Mouse (Mus musculus) hindlimb bud, embryonic 11.5 days (tissue): ENCODE measurements around the gene Grtp1.
A peak's percentile ranks its signal among the peaks of the same experiment; 100 is the strongest.

Experiments
- DNase-seq: peaks from one replicate; pipeline ENCODE4 v3.0.0-alpha.2; 2012; ENCODE audit warnings: low read depth, low spot score; ENCODE audit errors: extremely low spot score

Grtp1 gene

DNA sequence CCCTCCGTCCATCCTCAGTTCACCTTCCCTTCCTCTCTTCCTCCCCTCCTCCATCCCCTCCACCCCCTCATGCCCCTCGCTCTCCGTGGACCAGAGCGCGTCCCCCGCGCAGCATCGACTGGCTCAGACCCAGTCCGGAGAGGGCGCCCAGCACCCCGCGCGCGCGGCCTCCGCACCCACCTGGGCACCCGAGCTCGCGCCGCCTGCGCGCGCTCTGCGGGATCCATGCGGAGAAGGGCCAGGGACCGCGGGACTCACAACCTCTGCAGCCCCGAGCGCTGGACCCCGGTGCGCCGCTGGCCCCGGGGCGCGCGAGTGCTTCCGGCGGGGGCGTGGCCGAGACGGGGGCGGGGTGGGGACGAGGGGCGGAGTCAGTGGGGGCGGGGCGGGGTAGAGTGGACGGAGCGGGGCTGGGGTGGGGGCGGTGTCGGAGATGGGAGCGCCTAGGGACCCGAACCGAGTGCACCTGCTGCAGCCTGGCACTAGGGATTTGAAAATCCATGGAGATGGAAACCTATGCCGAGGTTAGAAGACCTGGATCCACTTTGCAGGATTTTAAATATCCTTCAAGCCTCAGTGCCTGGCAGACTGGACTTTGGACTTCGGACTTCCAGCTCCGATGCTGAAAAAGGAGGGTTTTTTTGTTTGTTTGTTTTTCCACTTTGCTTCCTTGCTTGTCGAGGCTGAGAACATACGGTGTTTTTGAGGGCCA is at the start of gene Grtp1:
Grtp1 (minus strand) TSS at position 320 of the 712 bp plus-strand sequence.
- DNase-seq, result no peak

DNA sequence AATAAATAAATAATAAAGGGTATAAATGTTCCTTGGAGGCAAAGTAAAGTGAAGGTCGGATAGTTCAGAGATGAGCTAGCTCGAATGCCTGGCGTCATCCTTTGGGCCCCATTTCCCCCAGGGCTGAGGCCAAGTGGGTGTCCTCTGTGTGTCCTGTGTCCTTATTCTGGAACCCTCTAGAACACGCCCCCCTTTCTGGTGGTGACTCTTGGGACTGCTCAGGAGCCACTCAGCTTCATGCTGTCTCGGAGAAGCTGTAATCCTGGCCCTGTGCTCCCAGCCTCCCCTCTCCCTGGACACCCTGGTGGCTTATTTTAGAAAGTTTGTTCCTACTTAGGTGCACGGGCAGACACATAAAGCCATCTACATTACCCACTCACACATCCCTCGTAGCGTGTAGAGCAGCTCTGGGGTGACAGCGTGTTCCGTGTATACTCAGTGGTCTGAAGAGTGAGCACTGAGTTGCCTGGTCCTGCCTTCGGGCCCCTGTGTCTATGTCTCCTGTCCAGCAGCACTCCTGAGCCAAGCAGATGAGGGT is 44.0 kb upstream of the Grtp1 start:
- DNase-seq, result no peak

- no peak for DNase-seq
These were observed 42.8 kb upstream of the Grtp1 start for GRCm38 (mm10) chr8:13242985-13243870.

DNA sequence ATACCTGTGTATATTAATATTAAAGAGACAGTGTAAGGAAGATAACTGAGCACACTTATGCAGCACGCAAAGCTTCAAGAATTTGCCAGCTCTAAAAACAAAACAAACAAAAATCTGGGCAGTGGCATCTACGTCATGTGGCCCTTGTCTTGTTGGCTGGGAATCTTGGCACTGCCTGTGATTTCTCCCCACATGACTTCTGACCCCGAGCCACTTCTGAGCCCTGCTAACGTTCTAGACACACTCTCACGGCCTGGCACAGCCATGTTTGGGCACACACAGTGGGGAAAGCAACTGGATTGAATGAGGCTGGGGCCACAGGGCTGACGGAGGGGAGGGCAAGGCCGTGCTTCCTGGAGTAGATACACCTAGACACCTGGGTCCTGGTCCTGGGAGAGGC is 40.3 kb upstream of the Grtp1 start:
- no peak for DNase-seq

GRCm38 (mm10) chr8:13240055-13240454 is 39.6 kb upstream of the Grtp1 start:
- DNase-seq, result no peak

DNA sequence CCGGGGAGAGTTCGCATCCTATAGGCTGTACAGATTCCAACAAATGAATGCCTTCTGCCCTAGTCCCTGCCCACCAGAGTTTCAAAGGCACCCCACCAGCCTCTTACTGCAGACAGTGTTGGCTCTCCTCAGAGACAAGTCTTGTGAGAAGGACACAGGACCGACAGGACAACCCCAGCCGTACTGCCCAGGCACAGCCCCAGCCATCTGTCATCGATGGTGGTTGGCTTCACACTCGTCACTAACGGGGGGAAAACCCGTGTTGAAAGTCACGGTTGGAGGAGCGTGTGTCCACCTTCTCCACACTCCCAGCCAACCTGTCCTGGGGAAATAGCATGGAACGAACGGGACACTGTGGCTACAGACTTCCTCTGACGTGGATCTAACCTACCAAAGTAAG is 34.4 kb upstream of the Grtp1 start:
- no peak for DNase-seq

GRCm38 (mm10) chr8:13230471-13230870 is 30.1 kb upstream of the Grtp1 start:
- no peak for DNase-seq

DNA sequence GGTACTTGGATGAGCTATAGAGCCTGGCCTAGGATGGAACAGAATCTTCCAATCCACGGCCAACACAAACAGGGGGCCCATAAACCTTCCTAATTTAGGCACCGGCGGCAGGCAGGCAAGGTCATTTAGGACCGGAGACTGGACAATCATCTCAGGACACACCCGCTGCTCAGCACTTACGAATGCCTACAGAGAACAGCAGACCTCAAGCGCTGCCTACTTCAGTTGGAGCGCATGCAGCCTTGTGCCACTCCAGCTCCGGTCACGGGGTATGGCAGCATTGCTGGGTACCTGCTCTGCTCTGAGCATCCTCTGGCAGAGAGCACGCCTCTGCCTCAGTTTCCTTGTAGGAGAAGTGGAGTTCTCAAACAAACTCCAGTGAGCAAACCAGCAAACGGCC is 29.4 kb upstream of the Grtp1 start:
- DNase-seq, result no peak

- no peak for DNase-seq
These were observed 28.6 kb upstream of the Grtp1 start for GRCm38 (mm10) chr8:13228923-13229610.

DNA sequence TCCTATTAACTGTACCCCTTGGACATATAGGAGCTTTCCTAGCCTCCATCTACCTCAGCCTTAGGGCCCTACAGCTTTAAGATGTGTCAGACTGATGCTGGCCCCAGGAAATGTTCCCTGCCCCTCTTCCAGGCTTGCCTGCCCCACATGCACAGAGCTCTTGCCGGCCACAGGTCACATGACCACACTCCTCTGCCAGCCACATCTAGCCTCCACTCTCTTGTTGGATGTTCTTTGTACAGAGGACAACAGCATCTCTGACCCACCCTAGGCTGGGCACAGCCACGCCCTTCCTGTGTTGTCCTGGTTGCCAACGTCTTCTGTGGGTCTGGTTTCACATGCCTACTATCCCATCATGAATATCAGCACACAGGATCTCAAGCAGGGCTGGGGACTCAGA is 26.8 kb upstream of the Grtp1 start:
- no peak for DNase-seq

DNA sequence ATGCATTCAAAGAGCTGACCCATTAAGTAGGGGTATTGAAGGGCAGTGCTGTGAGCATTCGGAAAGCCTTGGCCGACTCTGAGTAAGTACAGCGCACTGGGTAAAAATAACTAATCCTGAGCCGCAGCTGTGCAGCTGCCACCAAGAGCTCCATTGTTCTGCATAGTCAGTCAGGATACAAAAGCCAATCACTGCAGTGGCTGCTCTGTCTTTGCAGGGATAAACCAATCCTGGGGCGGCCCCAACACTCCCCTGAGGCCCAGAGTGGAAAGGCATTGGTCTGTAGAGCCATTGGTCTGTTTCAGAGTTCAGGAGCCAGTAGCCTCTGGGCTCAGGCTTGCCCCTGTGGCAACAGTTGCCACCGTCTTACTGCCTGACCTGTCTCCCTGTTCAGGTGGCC is 25.9 kb upstream of the Grtp1 start:
- DNase-seq, result no peak

DNA sequence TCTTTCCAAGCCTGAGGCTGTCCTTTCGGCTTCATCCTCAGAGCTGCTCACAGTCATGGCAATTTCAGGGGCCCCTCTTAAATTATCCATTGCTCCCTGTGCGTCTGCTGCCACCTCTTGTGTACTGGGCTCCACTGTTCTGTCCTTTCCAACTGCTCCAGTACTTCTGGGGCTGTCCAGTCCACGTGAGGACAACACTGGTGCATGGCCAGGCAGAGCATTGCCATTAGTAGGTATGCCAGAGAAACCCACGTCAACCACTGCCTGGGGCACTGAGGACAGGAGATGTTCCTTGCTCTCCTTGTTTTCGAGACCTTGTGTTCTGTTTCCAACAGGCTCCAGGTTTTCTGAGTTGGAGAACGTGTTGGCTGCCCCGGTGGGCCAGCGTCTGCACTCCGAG is 24.0 kb upstream of the Grtp1 start:
- DNase-seq, result no peak

DNA sequence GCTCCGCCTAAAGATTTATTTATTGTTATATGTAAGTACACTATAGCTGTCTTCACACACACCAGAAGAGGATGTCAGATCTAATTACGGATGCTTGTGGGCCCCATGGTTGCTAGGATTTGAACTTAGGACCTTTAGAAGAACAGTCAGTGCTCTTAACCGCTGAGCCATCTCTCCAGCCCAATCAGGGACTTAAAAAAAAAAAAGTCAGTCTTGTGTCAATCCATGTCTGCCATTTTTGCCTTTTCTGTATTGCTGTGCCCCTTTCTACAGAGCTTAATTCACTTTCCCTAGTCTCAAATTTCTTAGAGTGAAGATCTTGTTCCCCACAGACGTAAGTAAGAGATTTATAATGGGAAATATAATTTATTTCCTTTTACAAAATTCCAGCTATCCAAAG is 18.0 kb upstream of the Grtp1 start:
- DNase-seq, result no peak

- DNase-seq, result no peak
These were observed 17.6 kb upstream of the Grtp1 start for GRCm38 (mm10) chr8:13217986-13218385.

DNA sequence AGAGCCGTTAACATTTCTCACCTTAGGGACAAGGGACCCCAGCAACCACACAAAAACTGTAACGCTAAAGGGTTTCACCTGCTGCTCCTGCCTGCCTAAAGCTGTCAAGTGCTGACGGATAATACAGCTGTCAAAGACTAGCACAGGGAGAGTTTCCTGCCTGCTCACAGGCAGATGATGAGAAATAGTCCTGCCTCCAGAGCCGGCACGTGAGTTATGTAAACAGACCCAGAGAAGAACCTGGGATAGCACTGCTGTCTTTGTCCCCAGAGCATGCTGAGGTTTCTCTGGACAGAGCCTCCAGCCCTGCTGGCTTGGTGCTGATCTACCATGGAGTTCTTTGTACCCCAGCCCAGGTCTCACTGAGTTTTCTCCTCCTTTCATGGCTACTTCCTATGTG is 16.7 kb upstream of the Grtp1 start:
- DNase-seq, result no peak

DNA sequence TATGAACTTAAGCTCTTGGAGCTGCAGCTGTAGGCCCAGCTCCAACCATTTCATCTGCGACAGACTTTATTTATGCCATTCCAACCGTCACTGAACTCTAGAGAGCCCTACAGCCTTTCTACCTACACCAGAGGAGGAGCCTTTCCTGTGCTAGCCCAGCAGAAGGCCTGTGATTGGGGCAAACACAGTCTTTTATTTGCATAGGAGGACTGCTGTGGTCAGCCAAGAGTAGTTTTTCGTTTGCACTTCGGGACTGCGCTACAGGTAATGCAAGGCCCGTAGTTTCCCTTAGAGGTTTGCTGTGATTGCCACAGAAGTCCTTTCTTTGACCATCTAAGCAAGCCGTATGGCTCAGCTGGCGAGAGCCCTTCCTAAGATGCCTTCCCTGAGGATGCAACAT is 16.0 kb upstream of the Grtp1 start:
- DNase-seq, result no peak

- DNase-seq, result peak; percentile 41
These were observed 13.3 kb upstream of the Grtp1 start for GRCm38 (mm10) chr8:13213479-13214268.

- no peak for DNase-seq
These were observed 9.3 kb upstream of the Grtp1 start for GRCm38 (mm10) chr8:13209770-13210169.

- no peak for DNase-seq
These were observed 8.4 kb upstream of the Grtp1 start for GRCm38 (mm10) chr8:13208627-13209355.

DNA sequence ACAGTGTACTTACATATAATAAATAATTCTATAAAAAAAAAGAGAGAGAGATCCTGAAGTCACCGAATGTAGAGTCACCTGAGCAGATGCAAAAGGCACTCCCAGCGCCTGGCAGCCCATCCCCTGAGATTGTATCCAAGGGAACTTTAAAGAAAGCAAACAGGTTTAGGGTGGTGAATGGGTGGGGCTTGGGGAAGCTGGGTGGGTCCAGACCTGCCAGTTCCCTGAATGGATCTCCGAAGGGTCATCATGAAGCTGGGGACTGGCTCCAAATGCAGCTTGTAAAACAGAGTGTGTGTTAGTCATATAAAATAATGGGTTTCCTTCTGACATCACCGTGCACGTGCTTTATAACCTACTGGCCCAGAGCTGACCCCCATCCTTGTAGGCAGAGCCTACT is 5.9 kb upstream of the Grtp1 start:
- DNase-seq, result no peak
